Mouse (Mus musculus): ENCODE measurements around the gene Tfcp2l1.

GRCm38 (mm10) chr1:118643138-118643979 is 15.6 kb downstream of the Tfcp2l1 start:
- TF ChIP-seq CTCF (IDR thresholded peaks at IDR 0.05; ENCODE audit: extremely low read depth, insufficient read depth, insufficient read length, insufficient replicate concordance) (no peak), POLR2A (IDR thresholded peaks at IDR 0.05; ENCODE audit: low read depth, low read length) (no peak)

Data from spleen, adult 2 months (tissue).